8 mouse cellular contexts compared by ENCODE assay signal in the genomic region with DNA sequence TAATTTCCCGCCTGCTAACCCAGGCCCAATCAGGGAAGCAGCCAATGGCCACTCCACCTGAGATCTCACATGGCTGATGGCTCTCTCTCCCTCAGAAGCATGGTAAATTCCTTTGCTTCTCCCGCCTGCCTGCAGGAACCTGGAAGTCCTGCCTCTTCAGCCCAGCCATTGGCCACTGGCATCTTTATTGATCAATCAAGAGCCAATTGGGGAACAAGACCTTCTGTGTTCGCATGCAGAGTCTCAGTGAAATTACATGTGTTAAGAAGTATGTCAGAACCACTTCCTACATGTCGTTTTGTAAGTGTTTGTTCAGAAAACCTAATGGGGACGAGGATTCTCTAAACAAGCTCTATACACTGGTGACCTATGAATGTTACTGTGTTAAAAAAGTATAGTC. TPM values are rescaled to one million over a fixed set of nuclear protein-coding genes. Genes with fewer than 3 reads are reported as not detected.
DNase-seq lines count a peak whose midpoint lies in the region; ATAC-seq lines count a peak whose summit lies in the region.

No protein-coding gene starts in this region.

- H3K9me3 ChIP-seq in kidney, embryonic 16.5 days (ENCODE audit: low read length): no peaks in the 10 kb centered on the region
- no peaks in the 10 kb centered on the region for H3K9me3 ChIP-seq in limb, embryonic 10.5 days (replicated peaks)
- H3K9me3 ChIP-seq in neural tube, embryonic 12.5 days: no peaks in the 10 kb centered on the region

- no peak overlapping the region for H3K4me3 ChIP-seq in kidney, embryonic 16.5 days (ENCODE audit: low read length)
- peak overlapping the region; percentile 31 for H3K4me3 ChIP-seq in limb, embryonic 10.5 days
- no peak overlapping the region; the same call in 1 of the 2 replicates for H3K4me3 ChIP-seq in neural tube, embryonic 12.5 days

- H3K9ac ChIP-seq in kidney, embryonic 16.5 days (replicated peaks; ENCODE audit: low read length): no peak overlapping the region
- H3K9ac ChIP-seq in neural tube, embryonic 12.5 days: no peak overlapping the region

- H3K27ac ChIP-seq in kidney, embryonic 16.5 days (ENCODE audit: low read length): no peak overlapping the region
- H3K27ac ChIP-seq in limb, embryonic 10.5 days: peak overlapping the region; percentile 77
- no peak overlapping the region for H3K27ac ChIP-seq in neural tube, embryonic 12.5 days

- 40% methylated on average over 5 of the region's 5 CpGs for WGBS in kidney, embryonic 16.5 days
- 40% methylated on average over 5 of the region's 5 CpGs for WGBS in limb, embryonic 10.5 days
- WGBS in neural tube, embryonic 12.5 days: 54% methylated on average over 5 of the region's 5 CpGs

- H3K4me2 ChIP-seq in kidney, embryonic 16.5 days (replicated peaks; ENCODE audit: low read depth, low read length): no peak overlapping the region; the same call in 1 of the 2 replicates
- peak overlapping the region; percentile 22; the same call in 1 of the 2 replicates for H3K4me2 ChIP-seq in neural tube, embryonic 12.5 days (replicated peaks)

- no peaks in the 10 kb centered on the region for H3K27me3 ChIP-seq in kidney, embryonic 16.5 days (ENCODE audit: insufficient read depth, low read length)
- no peaks in the 10 kb centered on the region for H3K27me3 ChIP-seq in limb, embryonic 10.5 days (ENCODE audit: low read depth, poor library complexity, severe bottlenecking)
- no peaks in the 10 kb centered on the region for H3K27me3 ChIP-seq in neural tube, embryonic 12.5 days (replicated peaks)

- peak; percentile 49; the same call in 1 of the 2 replicates for ATAC-seq in kidney, embryonic 16.5 days (ENCODE audit: low FRiP score, low TSS enrichment)
- ATAC-seq in neural tube, embryonic 12.5 days (ENCODE audit: low FRiP score, low read depth): no peak

- peaks cover 10% of the 10 kb centered on the region; the same call in 1 of the 2 replicates for H3K4me1 ChIP-seq in kidney, embryonic 16.5 days (ENCODE audit: insufficient read depth, low read length)
- H3K4me1 ChIP-seq in limb, embryonic 10.5 days: peaks cover 33% of the 10 kb centered on the region
- H3K4me1 ChIP-seq in neural tube, embryonic 12.5 days: peaks cover 7% of the 10 kb centered on the region

- no peaks in the 10 kb centered on the region for H3K36me3 ChIP-seq in kidney, embryonic 16.5 days (ENCODE audit: insufficient read depth, low read length)
- no peaks in the 10 kb centered on the region for H3K36me3 ChIP-seq in limb, embryonic 10.5 days
- no peaks in the 10 kb centered on the region for H3K36me3 ChIP-seq in neural tube, embryonic 12.5 days

- no peak for DNase-seq in kidney, adult 9 months
- DNase-seq in embryo, embryonic 10 days (ENCODE audit: low spot score): peak; percentile 72
- peak; percentile 66 for DNase-seq in limb, embryonic 10.5 days (ENCODE audit: low spot score)
- DNase-seq in left cerebral cortex, adult 18-20 months (ENCODE audit: low spot score in 2 of 2): no peak
- DNase-seq in gastrocnemius, postnatal 10 days: no peak
- no peak for DNase-seq in urinary bladder, adult 2 months (ENCODE audit: low spot score)

RNA-seq across cellular contexts. Expression of a gene that starts 30.1 kb away (rescaled TPM):
- polyA plus RNA-seq in kidney, embryonic 16.5 days (2015; fragmentation: Nextera tagmentation; extraction: Ambion mirVana): 74.2 and 77.9 TPM in 2 replicates
- 77.5 and 88.3 TPM in 2 replicates for polyA plus RNA-seq in limb, embryonic 10.5 days (2016; fragmentation: Nextera tagmentation; extraction: Ambion mirVana)
- 23.1 and 25.1 TPM in 2 replicates for polyA plus RNA-seq in neural tube, embryonic 12.5 days (2016; fragmentation: Nextera tagmentation; extraction: Ambion mirVana)
- total RNA-seq in left cerebral cortex, adult 18-20 months (2021): under 1 TPM; 0.74 to 0.84 TPM
- 100 to 1,000 TPM; 155 to 167 TPM for total RNA-seq in gastrocnemius, postnatal 10 days (2021)
- polyA plus RNA-seq in urinary bladder, adult 2 months (2012; rRNA removed): 4.1 and 4.9 TPM in 2 replicates

Comparison
In these comparisons a context has a peak if more than half of its experiments do, and no peak if none do; other contexts are left out.
1. DNase-seq: peak in embryo, embryonic 10 days (single experiment) and limb, embryonic 10.5 days (single experiment); none in kidney, adult 9 months (single experiment), left cerebral cortex, adult 18-20 months (0 of 2), gastrocnemius, postnatal 10 days (single experiment) and urinary bladder, adult 2 months (single experiment).